Mouse (Mus musculus): ENCODE data around the gene Kif27. TPM values are rescaled to one million over a fixed set of nuclear protein-coding genes. Genes with fewer than 3 reads are reported as not detected.
"Not testable (repeated sequence)": the region's sequence is repeated elsewhere in the genome, so short reads cannot be mapped to it uniquely, and the experiment has no call there.

Kif27 gene
- total RNA-seq, 2 experiments from 2014 or later: 3.2 to 3.3 TPM

DNA sequence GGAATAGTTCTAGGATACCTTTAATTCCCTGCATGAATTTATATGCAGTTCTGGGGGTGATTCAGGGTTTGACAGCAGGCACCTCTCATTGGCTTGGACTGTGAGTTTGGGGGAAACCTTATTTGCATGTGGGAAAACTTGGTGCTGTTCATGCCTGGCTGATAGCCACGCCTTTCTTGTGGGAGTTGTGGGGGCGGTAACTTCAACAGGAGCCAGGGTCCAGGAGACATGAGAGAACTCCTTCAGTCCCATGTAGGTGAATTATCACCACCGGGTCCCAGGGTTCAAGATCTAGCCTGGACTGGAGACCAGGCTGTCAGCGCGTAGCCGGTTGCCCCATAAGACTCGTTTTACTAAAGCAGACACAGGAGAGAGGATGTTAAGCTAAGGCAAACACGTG, 6.3 kb upstream of the Kif27 start:
- DNase-seq (ENCODE audit: extremely low spot score in 1 of 2, low spot score in 1 of 2): not testable (repeated sequence)

DNA sequence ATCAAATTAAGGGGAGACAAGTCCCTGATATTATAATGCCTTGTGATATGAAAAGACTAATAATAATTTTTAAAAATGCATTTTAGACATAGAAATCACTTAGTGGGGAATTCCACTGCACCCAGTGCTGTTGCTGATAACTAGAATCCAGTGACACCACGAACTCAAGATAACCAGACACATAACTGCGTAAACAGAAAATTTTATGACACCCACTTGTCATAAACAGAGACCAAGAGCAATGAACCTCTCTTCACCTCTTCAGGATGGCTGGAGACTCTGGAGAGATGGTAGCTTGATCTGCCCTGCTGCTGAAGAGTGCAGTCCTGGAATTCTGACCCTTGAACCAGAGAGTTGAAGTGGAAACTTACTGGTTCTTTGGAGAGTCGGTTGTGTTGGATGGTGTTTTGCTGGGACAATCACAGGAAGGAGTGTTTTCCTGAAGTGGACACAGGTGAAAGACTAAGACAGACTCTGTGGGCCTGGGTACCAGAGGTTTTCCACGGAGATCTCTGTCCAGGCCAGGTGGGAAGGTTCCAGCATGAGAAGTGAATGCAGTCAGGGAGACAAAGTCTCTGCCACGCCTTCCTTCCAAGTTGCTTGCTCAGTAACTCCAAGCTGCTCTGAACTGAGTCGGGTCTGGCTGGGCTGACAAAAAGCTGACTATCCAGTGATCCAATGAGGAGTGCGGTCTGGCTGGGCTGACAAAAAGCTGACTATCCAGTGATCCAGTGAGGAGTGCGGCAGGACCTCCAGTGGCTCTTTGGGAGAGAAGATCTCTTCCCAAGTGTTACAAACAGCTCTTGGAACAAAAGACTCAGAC, 5.6 kb upstream of the Kif27 start:
- no peak for DNase-seq (ENCODE audit: extremely low spot score in 1 of 2, low spot score in 1 of 2)

DNA sequence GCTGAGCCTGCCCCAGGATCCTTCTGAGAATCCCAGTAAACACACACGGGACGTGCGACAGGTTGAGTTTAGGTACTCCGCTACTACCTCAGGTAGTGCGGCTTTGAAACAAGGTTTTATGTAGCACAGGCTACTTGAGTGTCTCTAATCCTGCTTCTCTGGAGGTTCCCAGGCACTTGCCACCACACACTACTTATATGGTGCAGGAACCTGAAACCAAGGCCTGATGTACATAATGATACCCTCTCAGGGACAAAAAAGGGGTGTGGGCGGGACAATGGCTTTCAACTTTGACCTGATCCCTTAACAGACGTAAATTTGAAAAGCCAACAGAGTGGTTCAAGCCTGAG, 357 bp upstream of the Kif27 start:
- DNase-seq (ENCODE audit: extremely low spot score in 1 of 2, low spot score in 1 of 2): no peak

DNA sequence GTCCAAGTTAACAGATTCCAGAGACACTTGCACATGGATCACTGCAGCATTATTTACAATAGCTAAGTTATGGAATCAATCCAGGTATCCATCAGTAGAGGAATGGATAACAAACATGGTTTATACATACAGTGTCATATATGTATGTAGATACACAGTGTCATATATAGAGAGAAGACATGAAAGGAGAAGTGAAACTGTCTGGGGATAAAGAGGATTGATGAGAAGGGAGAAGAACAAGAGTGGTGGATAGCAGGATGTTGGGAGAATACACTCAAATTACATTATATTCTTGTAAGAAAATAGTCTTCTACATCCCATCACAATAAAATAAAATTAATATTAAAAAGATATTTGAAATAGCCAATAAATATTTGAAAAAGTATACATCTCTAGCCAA, 5.9 kb downstream of the Kif27 start:
- DNase-seq (ENCODE audit: extremely low spot score in 1 of 2, low spot score in 1 of 2): no peak

DNA sequence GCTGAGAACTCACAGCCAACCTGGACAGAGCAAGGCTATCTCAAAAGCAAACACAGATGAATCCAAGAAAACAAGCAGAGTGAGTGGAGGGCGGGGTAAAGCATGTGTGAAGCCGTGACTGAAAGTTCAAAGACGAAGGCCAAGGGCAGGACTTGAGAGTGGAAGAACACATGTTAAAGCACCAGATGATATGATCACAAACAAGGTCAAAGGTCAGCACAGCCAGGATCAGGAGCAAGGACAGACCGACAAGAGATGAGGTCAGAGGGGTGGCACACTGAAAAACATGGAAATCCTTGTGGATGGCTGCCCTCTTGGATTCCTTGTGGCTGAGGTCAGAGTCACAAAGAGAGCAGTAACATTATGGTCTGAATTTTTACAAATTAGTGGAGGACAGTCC, 8.3 kb downstream of the Kif27 start:
- DNase-seq (ENCODE audit: extremely low spot score in 1 of 2, low spot score in 1 of 2): no peak

DNA sequence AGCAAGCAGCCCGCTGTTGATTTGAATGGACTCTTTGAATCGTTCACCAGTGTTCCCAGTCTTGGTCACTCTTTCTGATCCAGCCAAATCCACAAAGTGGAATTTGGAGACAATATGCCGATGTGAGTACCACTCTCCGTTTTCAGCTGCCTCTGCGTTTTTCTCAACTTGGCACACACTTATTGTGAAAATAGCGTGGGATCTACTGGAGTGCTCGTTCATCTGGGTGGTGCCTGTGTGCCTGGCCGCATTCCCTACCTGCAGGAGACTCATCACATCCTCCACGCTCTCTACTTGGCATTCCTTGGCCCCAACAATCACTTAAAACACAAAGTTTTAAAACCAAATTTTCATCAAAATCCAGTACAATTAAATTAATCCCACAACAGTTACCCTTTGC, 14.4 kb downstream of the Kif27 start:
- DNase-seq (ENCODE audit: extremely low spot score in 1 of 2, low spot score in 1 of 2): no peak

DNA sequence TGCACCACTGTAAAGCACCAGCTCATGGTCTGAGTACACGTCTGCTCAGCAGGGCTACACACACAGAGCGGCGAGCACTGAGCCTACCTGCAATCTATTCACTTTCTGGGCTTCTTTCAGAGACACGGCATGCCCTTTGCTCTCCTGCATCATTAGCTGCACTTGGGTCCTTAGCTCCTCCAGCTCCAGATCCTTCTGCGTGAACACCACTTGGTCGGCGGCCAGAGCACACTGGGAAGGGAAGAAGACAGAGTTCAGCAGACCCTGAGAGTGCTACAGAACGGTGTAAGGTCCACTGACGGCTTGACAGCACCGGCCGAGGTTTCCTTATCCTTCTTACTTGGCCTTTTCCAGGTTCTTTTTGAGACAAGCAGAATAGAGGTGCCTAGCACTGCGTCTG, 21.5 kb downstream of the Kif27 start:
- DNase-seq (ENCODE audit: extremely low spot score in 1 of 2, low spot score in 1 of 2): no peak

DNA sequence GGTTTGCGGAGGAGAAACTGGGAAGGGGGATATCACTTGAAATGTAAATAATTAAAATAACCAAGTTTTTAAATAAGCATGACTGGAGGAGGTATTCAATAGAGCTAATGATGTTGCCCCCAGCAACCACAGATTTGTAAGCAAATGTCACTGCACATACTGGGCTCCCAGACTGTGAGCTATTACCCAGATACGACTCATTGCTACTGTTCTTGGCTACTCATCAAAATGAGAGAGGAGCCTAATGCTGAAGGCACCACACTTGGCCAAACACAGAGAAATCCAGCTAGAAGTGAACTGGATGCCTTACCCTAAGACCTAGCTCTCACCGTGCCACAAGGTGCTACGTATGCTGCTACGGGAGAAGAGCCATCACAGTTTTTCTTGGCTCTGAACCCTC, 24.8 kb downstream of the Kif27 start:
- no peak for DNase-seq (ENCODE audit: extremely low spot score in 1 of 2, low spot score in 1 of 2)

DNA sequence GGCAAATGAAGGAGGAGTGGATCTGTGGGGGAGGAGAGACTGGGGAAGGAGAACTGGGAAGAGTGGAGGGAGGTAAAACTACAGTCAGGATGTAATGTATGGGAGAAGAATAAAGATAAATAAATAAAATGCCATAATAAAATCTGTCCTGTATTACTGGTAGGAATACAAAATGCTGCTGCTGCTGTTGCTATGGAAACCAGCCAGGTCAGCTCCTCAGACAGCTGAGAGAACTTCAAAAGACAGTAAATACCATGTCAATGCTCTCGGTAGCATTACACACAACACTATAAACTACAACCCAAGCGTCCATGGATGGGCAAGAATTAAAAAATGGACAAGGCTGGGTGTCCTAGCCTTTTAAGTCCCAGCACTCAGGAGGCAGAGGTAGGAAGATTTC, 41.2 kb downstream of the Kif27 start:
- no peak for DNase-seq (ENCODE audit: extremely low spot score in 1 of 2, low spot score in 1 of 2)

DNA sequence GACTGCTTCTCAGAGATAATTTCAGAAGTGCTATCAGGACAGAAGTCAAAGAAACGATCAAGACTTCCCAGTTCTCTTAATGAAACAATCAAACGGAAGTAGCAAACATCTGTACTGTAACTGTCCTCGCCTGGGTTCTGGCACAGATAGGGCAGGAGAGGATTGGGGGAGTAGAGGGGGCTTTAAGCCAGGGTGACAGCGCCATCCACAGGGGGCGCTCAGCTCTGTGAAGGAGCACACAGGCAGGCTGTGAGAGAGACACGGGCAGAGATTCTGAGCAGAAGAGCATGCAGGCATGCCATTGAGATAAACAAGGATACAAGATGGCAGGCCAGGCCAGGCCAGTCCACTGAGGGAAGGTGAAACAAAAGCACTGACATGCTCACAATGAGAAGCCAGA, 43.9 kb downstream of the Kif27 start:
- DNase-seq (ENCODE audit: extremely low spot score in 1 of 2, low spot score in 1 of 2): no peak

DNA sequence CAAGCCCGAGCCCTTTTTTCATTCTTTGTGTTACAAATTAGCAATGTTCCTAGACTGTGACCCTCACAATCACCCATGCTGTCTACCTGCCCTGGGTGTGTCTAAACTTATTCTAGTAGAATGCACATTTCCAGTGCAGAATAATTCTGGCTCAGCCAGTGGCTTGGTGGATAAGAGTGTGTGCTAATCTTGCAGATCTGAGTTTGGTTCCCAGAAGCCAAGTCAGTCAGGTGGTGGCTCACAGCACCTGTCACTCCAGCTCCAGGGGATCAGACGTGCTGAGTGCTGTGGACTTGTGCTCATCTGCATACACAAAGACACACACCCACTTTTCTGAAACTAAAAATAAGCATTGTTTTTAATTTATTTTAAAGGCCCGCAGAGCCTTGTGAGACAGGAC, 45.2 kb downstream of the Kif27 start:
- DNase-seq (ENCODE audit: extremely low spot score in 1 of 2, low spot score in 1 of 2): no peak

DNA sequence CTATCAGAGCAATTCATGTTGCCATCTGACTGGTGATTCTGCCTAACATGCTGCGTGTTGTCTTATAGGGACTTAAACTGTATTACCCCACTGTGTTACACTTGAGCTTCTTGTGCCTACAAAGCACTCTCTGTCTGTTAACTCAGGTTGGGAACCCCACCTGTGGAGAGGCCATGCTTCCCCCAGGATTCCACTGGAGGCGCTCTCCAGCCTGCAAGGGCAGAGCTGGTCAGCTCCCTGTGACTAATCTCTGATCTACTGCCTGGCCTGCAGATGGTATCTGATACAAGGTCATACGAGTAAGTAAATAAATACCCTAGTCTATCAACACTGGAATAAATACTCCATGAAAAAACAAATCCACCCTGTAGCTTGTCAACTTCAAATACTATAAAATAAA, 47.6 kb downstream of the Kif27 start:
- no peak for DNase-seq (ENCODE audit: extremely low spot score in 1 of 2, low spot score in 1 of 2)

DNA sequence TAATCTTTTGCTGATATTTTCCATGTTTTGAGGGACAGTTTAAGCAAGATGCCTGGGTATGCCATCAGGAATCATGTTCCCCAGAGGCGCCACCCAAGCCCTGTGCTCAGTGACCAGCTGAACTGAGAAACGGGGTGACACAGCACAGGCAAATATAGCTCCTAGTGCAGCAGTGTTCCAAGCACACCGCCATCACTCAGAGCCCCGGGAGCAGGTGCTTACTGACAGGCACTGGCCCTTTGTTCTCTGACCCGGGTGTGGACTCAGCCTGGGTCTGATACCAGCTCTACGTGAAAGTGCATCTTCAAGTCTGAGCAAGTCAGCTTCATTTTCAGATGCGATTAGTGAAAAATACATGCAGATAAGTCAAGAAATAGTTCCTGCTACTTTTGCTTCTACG, 49.4 kb downstream of the Kif27 start:
- DNase-seq (ENCODE audit: extremely low spot score in 1 of 2, low spot score in 1 of 2): no peak

DNA sequence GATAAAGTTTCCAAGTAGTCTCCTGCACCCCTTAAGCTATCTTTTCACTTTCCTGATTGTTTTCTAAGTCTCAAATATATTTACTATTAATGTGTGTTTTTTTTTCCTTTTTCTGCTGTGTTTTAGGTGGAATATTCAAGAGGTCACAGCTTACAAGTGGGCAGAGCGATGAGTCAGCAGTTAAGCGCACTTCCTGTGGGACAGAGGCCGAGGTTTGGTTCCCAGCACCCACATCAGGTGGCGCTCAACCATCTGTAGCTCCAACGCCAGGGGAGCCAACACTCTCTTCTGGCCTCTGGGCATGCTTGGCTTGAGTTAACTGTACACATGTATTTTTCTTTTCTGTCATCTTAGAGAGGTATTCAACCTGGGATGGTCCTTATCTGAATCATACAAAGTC, 51.5 kb downstream of the Kif27 start:
- no peak for DNase-seq (ENCODE audit: extremely low spot score in 1 of 2, low spot score in 1 of 2)

DNA sequence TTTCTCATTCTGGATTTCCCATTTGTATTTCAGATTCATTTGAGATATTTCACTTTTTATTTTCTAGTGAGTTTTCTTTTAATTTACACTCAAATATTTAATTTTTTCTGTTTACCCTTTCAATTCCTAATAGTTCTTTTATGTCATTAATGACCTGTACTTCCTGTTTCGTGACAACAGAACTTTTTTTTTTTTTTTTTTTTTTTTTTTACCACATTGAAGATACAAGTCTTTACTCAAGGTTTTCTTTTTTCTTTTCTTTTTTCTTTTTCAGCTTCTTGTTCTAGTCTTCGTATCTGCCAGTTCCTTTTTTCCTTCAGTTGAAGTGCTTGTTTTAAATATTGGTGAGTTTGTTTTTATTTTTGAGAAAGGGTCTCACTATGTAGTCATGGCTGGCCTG, 53.7 kb downstream of the Kif27 start:
- no peak for DNase-seq (ENCODE audit: extremely low spot score in 1 of 2, low spot score in 1 of 2)

DNA sequence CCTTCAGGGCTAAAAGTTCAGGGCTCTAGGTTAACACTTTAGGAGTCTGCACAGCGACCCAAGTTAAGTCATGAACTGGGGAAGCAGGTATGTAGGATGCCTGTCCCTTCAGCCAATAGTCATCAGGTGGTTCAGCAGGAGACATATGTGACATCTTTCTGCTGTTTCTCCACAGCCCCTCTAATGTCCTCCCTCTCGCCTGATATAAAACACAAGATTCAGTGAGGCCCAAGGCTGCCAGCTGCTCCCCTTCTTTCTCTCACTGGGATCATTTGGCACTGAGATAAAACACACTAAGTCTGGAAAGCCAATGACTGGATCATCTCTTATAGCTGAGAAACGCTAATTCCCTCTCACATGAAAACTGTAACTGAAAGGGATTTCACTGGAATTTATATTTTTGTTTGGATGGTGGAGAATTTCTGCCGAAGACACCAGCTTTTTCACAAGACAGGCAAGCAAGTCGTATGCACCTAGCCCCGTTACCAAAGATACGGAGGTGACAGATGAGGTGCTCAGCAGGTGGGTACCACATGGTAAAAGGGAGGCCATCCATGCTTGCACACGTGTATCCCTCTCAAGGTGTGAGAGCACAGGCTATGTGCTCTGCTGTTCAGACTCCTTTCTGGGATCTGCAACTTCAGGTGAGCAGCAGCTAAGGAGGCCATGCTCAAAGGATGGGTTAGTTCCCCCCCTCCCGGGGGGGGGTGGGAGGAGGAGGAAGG, 56.3 kb downstream of the Kif27 start:
- DNase-seq (ENCODE audit: extremely low spot score in 1 of 2, low spot score in 1 of 2): no peak

DNA sequence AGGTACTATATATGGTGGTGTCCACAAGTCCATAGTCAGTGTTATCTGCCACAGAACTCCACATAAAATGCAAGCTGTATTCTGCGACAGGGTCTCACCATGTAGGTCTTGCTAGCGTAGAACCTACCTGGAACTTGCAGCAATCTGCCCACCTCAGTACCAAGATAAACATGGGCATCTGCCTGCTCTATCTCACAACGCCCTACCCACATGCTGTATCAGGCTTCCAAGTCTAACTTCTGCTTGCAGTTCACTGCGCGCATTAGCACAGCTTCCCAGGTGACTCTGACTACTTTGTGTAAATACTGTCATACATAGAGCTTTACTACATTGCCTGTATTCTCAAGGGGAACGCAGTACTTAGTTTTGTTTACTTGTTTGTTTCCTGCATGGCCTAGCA, 57.0 kb downstream of the Kif27 start:
- DNase-seq (ENCODE audit: extremely low spot score in 1 of 2, low spot score in 1 of 2): no peak

DNA sequence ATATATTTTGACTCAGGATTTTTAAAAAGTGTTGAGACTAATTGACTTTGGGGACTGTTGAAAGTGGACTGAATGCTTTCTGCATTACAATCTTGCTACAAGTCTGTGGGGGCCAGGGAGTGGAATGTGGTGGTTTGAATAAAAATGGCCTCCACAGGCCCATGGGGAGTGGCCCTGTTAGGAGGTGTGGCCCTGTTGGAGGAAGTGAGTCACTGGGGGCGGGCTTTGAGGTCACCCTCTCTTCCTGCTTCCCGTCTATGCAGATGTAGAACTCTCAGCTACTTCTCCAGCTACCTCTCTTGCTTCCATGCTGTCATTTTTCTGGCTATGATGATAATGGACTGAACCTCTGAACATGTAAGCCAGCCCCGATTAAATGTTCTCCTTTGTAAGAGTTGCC, 60.2 kb downstream of the Kif27 start:
- no peak for DNase-seq (ENCODE audit: extremely low spot score in 1 of 2, low spot score in 1 of 2)

DNA sequence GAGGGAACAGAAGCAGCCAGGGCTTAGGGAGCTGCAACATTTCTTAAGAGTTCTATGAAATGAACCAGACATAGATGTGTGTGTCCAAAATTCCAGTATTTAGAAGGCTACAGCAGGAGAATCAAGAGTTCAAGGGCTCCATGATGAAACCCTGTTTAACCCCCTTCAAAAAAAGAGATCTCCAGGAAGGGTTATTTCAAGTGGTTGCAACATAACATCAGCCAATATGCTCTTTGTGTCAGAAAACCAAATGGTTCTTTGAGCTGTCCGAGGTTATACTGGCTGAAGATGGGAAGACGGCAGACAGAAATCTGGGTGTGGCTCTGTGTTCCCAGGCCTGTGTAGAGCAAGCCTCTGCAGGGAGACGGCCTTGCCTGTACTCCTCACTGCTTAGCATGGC, 63.3 kb downstream of the Kif27 start:
- DNase-seq (ENCODE audit: extremely low spot score in 1 of 2, low spot score in 1 of 2): no peak

DNA sequence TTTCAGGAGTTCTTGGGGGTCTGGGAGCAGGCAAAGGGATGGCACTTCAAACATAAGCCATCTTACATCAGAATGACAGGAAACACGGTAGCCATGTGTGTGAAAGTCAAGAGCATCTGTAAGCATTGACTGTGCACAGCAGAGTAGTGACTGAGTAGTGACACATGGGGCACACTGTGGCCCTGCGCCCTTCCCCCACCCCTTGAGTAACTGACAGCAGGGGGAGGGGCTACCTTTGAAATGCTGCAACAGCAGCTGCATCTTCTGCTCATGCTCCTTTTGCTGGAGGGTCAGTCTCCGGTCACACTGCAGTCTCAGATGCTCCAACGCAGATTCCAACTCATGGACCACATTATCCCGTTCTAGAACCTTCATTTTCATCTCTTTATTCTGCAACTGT, 66.1 kb downstream of the Kif27 start:
- DNase-seq (ENCODE audit: extremely low spot score in 1 of 2, low spot score in 1 of 2): no peak

DNA sequence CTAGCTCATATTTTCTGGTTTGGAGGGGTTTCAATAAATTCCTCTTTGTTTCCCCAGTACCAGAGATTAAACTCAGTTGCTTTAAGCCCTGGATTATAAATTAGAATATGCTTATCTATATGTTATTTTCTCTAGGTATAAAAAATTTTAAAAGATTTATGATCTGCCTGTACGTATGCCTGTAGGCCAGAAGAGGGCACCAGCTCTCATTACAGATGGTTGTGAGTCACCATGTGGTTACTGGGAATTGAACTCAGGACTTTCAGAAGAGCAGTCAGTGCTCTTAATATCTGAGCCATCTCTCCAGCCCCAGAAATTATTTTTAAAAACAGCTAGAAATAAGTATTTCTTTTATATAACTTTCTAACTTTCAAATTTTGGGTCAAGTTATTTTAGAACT, 69.6 kb downstream of the Kif27 start:
- DNase-seq (ENCODE audit: extremely low spot score in 1 of 2, low spot score in 1 of 2): no peak

DNA sequence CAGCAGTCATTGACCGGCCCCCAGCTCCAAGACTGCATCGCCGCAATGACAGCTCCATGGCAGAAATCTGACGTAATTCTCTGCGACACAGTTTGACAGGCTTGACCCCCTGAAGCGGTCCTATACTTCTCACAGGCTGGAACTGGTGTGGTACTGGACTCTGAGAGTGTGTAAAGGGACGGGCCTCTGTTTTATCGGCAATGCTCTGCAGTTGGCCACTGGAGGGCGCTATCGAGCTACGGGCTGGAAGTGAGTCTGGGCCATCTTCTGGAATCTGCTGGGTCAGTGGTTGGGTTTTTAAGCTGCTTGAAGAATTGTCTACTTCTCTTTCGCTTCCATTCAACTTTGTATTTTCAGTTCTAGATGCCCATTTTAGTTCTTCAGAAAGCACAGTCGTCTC, 71.1 kb downstream of the Kif27 start:
- DNase-seq (ENCODE audit: extremely low spot score in 1 of 2, low spot score in 1 of 2): peak; percentile 73 to 98
